In genomic region chr8:111743792-111744696, GRCm38 (mm10) we compare ENCODE assay signal across 9 mouse cellular contexts. TPM values are rescaled to one million over a fixed set of nuclear protein-coding genes. Genes with fewer than 3 reads are reported as not detected.
A peak's percentile ranks its signal among the peaks of the same experiment; 100 is the strongest.
DNase-seq lines count a peak whose midpoint lies in the region; ATAC-seq and TF ChIP-seq lines count a peak whose summit lies in the region.
"Had no signal": no experiment of that assay in that cellular context is flagged by ENCODE, and none has a peak within 500 bp of the region (broad histone marks: within the 10 kb centered on the region; RNA-seq: fewer than 3 reads in every experiment).

TSS of gene Bcar1 (minus strand) at chr8:111743809.

- peak within 1 kb of the TSS; percentile 75 for H3K4me2 ChIP-seq in forebrain, embryonic 13.5 days
- H3K4me2 ChIP-seq in lung, embryonic 14.5 days: peak within 1 kb of the TSS; percentile 73

- H3K36me3 ChIP-seq in forebrain, embryonic 13.5 days (ENCODE audit: poor library complexity, severe bottlenecking): no peaks in the 10 kb centered on the region
- 0 out of 2 replicates have a peak, but pooled peaks cover 3% of the 10 kb centered on the region for H3K36me3 ChIP-seq in lung, embryonic 14.5 days (ENCODE audit: insufficient read depth)

- peak within 1 kb of the TSS; percentile 84 for H3K27ac ChIP-seq in forebrain, embryonic 13.5 days
- H3K27ac ChIP-seq in lung, embryonic 14.5 days (ENCODE audit: low read depth): peak within 1 kb of the TSS; percentile 73

- H3K9ac ChIP-seq in forebrain, embryonic 13.5 days: peak within 1 kb of the TSS; percentile 98
- H3K9ac ChIP-seq in lung, embryonic 14.5 days: peak within 1 kb of the TSS; percentile 91

- H3K27me3 ChIP-seq in forebrain, embryonic 13.5 days: no peaks in the 10 kb centered on the region
- no peaks in the 10 kb centered on the region for H3K27me3 ChIP-seq in lung, embryonic 14.5 days (ENCODE audit: insufficient read depth, low read length)

- intact Hi-C loops in heart, postnatal 10 days (cut with DNase I): loop anchor here (2.0 kb wide), 1 partner anchor 41 kb away; no protein-coding TSS in a partner anchor

- peaks cover 64% of the 10 kb centered on the region for H3K4me1 ChIP-seq in forebrain, embryonic 13.5 days
- peaks cover 47% of the 10 kb centered on the region for H3K4me1 ChIP-seq in lung, embryonic 14.5 days (ENCODE audit: insufficient read depth)

- TF ChIP-seq CTCF in brain, embryonic 14.5 days (IDR thresholded peaks at IDR 0.05; ENCODE audit: borderline replicate concordance, extremely low read depth, insufficient read depth, insufficient read length): no peak
- no peak for TF ChIP-seq CTCF in lung, embryonic 14.5 days (IDR thresholded peaks at IDR 0.05; ENCODE audit: low read depth)

- WGBS in forebrain, embryonic 13.5 days: 12% methylated on average over 26 of the region's 40 CpGs
- WGBS in large intestine, adult 2 months: 8% methylated on average over 40 of the region's 40 CpGs
- 9% methylated on average over 40 of the region's 40 CpGs for WGBS in lung, embryonic 14.5 days

- TF ChIP-seq POLR2A in brain, embryonic 14.5 days (IDR thresholded peaks at IDR 0.05; ENCODE audit: borderline replicate concordance, extremely low read depth, insufficient read depth, insufficient read length, poor library complexity, severe bottlenecking): peak; percentile 88

- DNase-seq in ES-CJ7 (ENCODE audit: low read depth, low spot score): peak; percentile 83
- peak; percentile 89 for DNase-seq in brain, embryonic 14.5 days (ENCODE audit: low read depth)
- DNase-seq in heart, postnatal 10 days: peak; percentile 88 to 89
- DNase-seq in large intestine, adult 2 months (ENCODE audit: low read depth, low spot score): no peak
- peak; percentile 88 for DNase-seq in lung, embryonic 14.5 days
- DNase-seq in retina, embryonic 14.5 days (ENCODE audit: low spot score): peak; percentile 88
- no peak for DNase-seq in spleen, adult 18-20 months

- H3K4me3 ChIP-seq in forebrain, embryonic 13.5 days: peak within 1 kb of the TSS; percentile 74
- H3K4me3 ChIP-seq in lung, embryonic 14.5 days (ENCODE audit: low read depth, low read length): peak within 1 kb of the TSS; percentile 94

- no peaks in the 10 kb centered on the region for H3K9me3 ChIP-seq in forebrain, embryonic 13.5 days (replicated peaks)
- H3K9me3 ChIP-seq in lung, embryonic 14.5 days (ENCODE audit: low read depth, low read length): no peaks in the 10 kb centered on the region

- ATAC-seq in forebrain, embryonic 13.5 days: peak; percentile 57
- ATAC-seq in lung, embryonic 14.5 days (ENCODE audit: insufficient read depth): peak; percentile 55

RNA-seq across cellular contexts. Expression of gene Bcar1, which starts in this region (rescaled TPM):
- polyA plus RNA-seq in brain, embryonic 14.5 days (2012; rRNA removed): 101 and 113 TPM in 2 replicates
- 49.9 and 50.0 TPM in 2 replicates for polyA plus RNA-seq in forebrain, embryonic 13.5 days (2015; fragmentation: Nextera tagmentation; extraction: Ambion mirVana)
- 10 to 100 TPM; 48.0 to 54.2 TPM for total RNA-seq in heart, postnatal 10 days (2021)
- 77.4 and 114 TPM in 2 replicates for polyA plus RNA-seq in large intestine, adult 2 months (2012; rRNA removed)
- polyA plus RNA-seq in lung, embryonic 14.5 days (2014; fragmentation: Nextera tagmentation; extraction: Ambion mirVana): 54.5 and 56.3 TPM in 2 replicates
- total RNA-seq: common myeloid progenitor, adult 5-6 weeks had no signal

Comparison
In these comparisons a context has a peak if more than half of its experiments do, and no peak if none do; other contexts are left out.
1. DNase-seq: peak in ES-CJ7 (single experiment), brain, embryonic 14.5 days (single experiment), heart, postnatal 10 days (2 of 2), lung, embryonic 14.5 days (single experiment) and retina, embryonic 14.5 days (single experiment); none in large intestine, adult 2 months (single experiment) and spleen, adult 18-20 months (0 of 2).